Mouse (Mus musculus) frontal cortex, postnatal 10 days (tissue): ENCODE results near the gene Olfr287.

Source experiments
- DNase-seq, 2 experiments: peaks; one replicate each; pipeline ENCODE4 v3.0.0; 2022; ENCODE audit warnings: low spot score in 2 of 2, mixed read lengths in 1 of 2

Olfr287 gene

GRCm38 (mm10) chr15:98220877-98221276 lies at the start of gene Olfr287, which contains the start of gene Gm44579:
TSS of gene Olfr287 (minus strand) at chr15:98221056.
TSS of gene Gm44579 (minus strand) at chr15:98220977.
- no peak for DNase-seq

- no peak for DNase-seq
These were observed 36.9 kb upstream of the Olfr287 start for GRCm38 (mm10) chr15:98257776-98258175.

- no peak for DNase-seq
These were observed 36.3 kb upstream of the Olfr287 start, which contains the start of gene H1fnt for GRCm38 (mm10) chr15:98257193-98257592. TSS of gene H1fnt (minus strand) at chr15:98257293.

- no peak for DNase-seq
These were observed 35.4 kb upstream of the Olfr287 start for GRCm38 (mm10) chr15:98256271-98256670.

- DNase-seq, result no peak
These were observed 14.6 kb upstream of the Olfr287 start for GRCm38 (mm10) chr15:98235442-98235841.

GRCm38 (mm10) chr15:98234350-98234749 lies 13.5 kb upstream of the Olfr287 start, which contains the start of gene Olfr286:
TSS of gene Olfr286 (minus strand) at chr15:98234450.
- no peak for DNase-seq

GRCm38 (mm10) chr15:98226096-98226495 lies 5.2 kb upstream of the Olfr287 start:
- DNase-seq, result no peak

- no peak for DNase-seq
These were observed 4.8 kb upstream of the Olfr287 start for GRCm38 (mm10) chr15:98225610-98226009.

GRCm38 (mm10) chr15:98222377-98222776 lies 1.5 kb upstream of the Olfr287 start:
- no peak for DNase-seq

GRCm38 (mm10) chr15:98214130-98214529 lies 6.7 kb downstream of the Olfr287 start:
- no peak for DNase-seq

GRCm38 (mm10) chr15:98213336-98213870 lies 7.5 kb downstream of the Olfr287 start:
- no peak for DNase-seq

- DNase-seq, result no peak
These were observed 11.2 kb downstream of the Olfr287 start for GRCm38 (mm10) chr15:98209676-98210075.

GRCm38 (mm10) chr15:98195442-98195841 lies 25.4 kb downstream of the Olfr287 start, which contains the start of gene Olfr288:
TSS of gene Olfr288 (minus strand) at chr15:98195542.
- no peak for DNase-seq

- no peak for DNase-seq
These were observed 36.4 kb downstream of the Olfr287 start for GRCm38 (mm10) chr15:98184456-98184855.

GRCm38 (mm10) chr15:98181856-98182570 lies 38.8 kb downstream of the Olfr287 start:
- no peak for DNase-seq

GRCm38 (mm10) chr15:98181132-98181711 lies 39.6 kb downstream of the Olfr287 start:
- DNase-seq, result peak; percentile 91 to 94

GRCm38 (mm10) chr15:98180567-98181131 lies 40.2 kb downstream of the Olfr287 start:
- DNase-seq, result no peak

- no peak for DNase-seq
These were observed 43.5 kb downstream of the Olfr287 start for GRCm38 (mm10) chr15:98177320-98177719.

- peak; percentile 56 to 73 for DNase-seq
These were observed 47.0 kb downstream of the Olfr287 start for GRCm38 (mm10) chr15:98173821-98174220.

GRCm38 (mm10) chr15:98172113-98172512 lies 48.7 kb downstream of the Olfr287 start:
- DNase-seq, result no peak

- no peak for DNase-seq
These were observed 49.9 kb downstream of the Olfr287 start for GRCm38 (mm10) chr15:98170917-98171316.

GRCm38 (mm10) chr15:98170365-98170764 lies 50.5 kb downstream of the Olfr287 start:
- peak; percentile 54 to 80 for DNase-seq
